Mouse (Mus musculus) ovary, adult 2 months (tissue): ENCODE data around the gene Nsf. TPM values are rescaled to one million over a fixed set of nuclear protein-coding genes. Genes with fewer than 3 reads are reported as not detected.

Source experiments
- polyA plus RNA-seq: library from polyadenylated mRNA; depleted of rRNA; stranded (reverse); fragments of >200 nt; gene quantifications from 2 replicates; pipeline ENCODE4 v1.2.3, GENCODE M21; 2012; rRNA removed

The Nsf gene
- 28.1 and 36.9 TPM in 2 replicates for polyA plus RNA-seq

GRCm38 (mm10) chr11:103953896-103954292 lies at the start of gene Nsf:
Nsf (minus strand) TSS chr11:103954056.

GRCm38 (mm10) chr11:103773387-103774227 lies 180.2 kb downstream of the Nsf start, which contains the start of gene Wnt3:
Wnt3 (plus strand) TSS chr11:103774150.

Other genes with a start within 250 kb of the Nsf start
- 0.19 and 0.24 TPM in 2 replicates for gene Wnt9b, start 204.2 kb downstream of the Nsf start, polyA plus RNA-seq
- gene Wnt3, start 179.9 kb downstream of the Nsf start, polyA plus RNA-seq, result not detected in 2 replicates
- 10.6 and 13.8 TPM in 2 replicates for gene Arf2, start 12.7 kb upstream of the Nsf start, polyA plus RNA-seq
- gene Crhr1, start 178.8 kb upstream of the Nsf start, polyA plus RNA-seq, result 2.9 and 3.2 TPM in 2 replicates
- gene Sppl2c, start 232.3 kb upstream of the Nsf start, polyA plus RNA-seq, result not detected in 2 replicates